Mouse (Mus musculus) midbrain, embryonic 10.5 days (tissue): ENCODE data around the gene Ube2l6. TPM values are rescaled to one million over a fixed set of nuclear protein-coding genes. Genes with fewer than 3 reads are reported as not detected.
"Not testable (repeated sequence)": the region's sequence is repeated elsewhere in the genome, so short reads cannot be mapped to it uniquely, and the experiment has no call there.

Source experiments
- DNase-seq: peaks from one replicate; pipeline ENCODE4 v3.0.0-alpha.2; 2017; ENCODE audit warnings: low spot score
- H3K27ac ChIP-seq: fragments of 300-500 bp; sonication (generic); replicated peaks from 2 replicates; pipeline ENCODE4 v1.5.1; 2016; ENCODE audit warnings: mild to moderate bottlenecking
- H3K27me3 ChIP-seq: fragments of 300-500 bp; sonication (generic); 2 replicates; pipeline ENCODE4 v1.6.1; 2016; ENCODE audit warnings: low read depth, mild to moderate bottlenecking; ENCODE audit not compliant: poor library complexity, severe bottlenecking
- H3K36me3 ChIP-seq: fragments of 300-500 bp; sonication (generic); 2 replicates; pipeline ENCODE4 v1.6.1; 2016; ENCODE audit warnings: mild to moderate bottlenecking, moderate library complexity
- H3K4me1 ChIP-seq: fragments of 300-500 bp; sonication (generic); 2 replicates; pipeline ENCODE4 v1.6.1; 2016
- H3K4me3 ChIP-seq: fragments of 300-500 bp; sonication (generic); 2 replicates; pipeline ENCODE4 v1.5.1; 2016; ENCODE audit warnings: mild to moderate bottlenecking, moderate library complexity
- H3K9me3 ChIP-seq: fragments of 300-500 bp; sonication (generic); replicated peaks from 2 replicates; pipeline ENCODE4 v1.6.1; 2016; ENCODE audit warnings: mild to moderate bottlenecking
- WGBS: fragments of 180-500 bp; shearing (Covaris S2); methylation state at CpG from one replicate; pipeline ENCODE4 v1.1.7; 2016; 5-methylcytosine and 5-hydroxymethylcytosine counted together
- polyA plus RNA-seq: library from polyadenylated mRNA; unstranded; fragments of >200 nt; fragmentation: Nextera tagmentation; extraction: Ambion mirVana; gene quantifications from 2 replicates; pipeline ENCODE4 v1.2.1, GENCODE M21; 2016

Gene Ube2l6
- polyA plus RNA-seq, 1 experiment from 2014 or later = 33.0 TPM

- H3K27me3 ChIP-seq = 0 out of 2 replicates have a peak, but pooled peaks cover 4% of the 10 kb centered on the region
- H3K9me3 ChIP-seq = peaks cover 20% of the 10 kb centered on the region; the same call in 1 of the 2 replicates
- peak overlapping the region; percentile 74 for H3K4me3 ChIP-seq
- DNase-seq = peak; percentile 86
- peaks cover 13% of the 10 kb centered on the region; the same call in 1 of the 2 replicates for H3K4me1 ChIP-seq
- H3K27ac ChIP-seq = peak overlapping the region; percentile 86
- WGBS = 10% methylated on average over 13 of the region's 13 CpGs
- H3K36me3 ChIP-seq = no peaks in the 10 kb centered on the region
These were observed 665 bp upstream of the Ube2l6 start for GRCm38 (mm10) chr2:84797833-84798492.

- peaks cover 19% of the 10 kb centered on the region; the same call in 1 of the 2 replicates for H3K9me3 ChIP-seq
- DNase-seq = peak; percentile 57
- peak overlapping the region; percentile 74 for H3K4me3 ChIP-seq
- H3K27ac ChIP-seq = peak overlapping the region; percentile 86
- H3K4me1 ChIP-seq = peaks cover 13% of the 10 kb centered on the region; the same call in 1 of the 2 replicates
- no peaks in the 10 kb centered on the region for H3K36me3 ChIP-seq
- WGBS = 2% methylated on average over 16 of the region's 16 CpGs
- 0 out of 2 replicates have a peak, but pooled peaks cover 4% of the 10 kb centered on the region for H3K27me3 ChIP-seq
These were observed 473 bp downstream of the Ube2l6 start for GRCm38 (mm10) chr2:84799041-84799561.

GRCm38 (mm10) chr2:84800304-84800703, 1.7 kb downstream of the Ube2l6 start:
- peaks cover 7% of the 10 kb centered on the region; the same call in 1 of the 2 replicates for H3K9me3 ChIP-seq
- 0 out of 2 replicates have a peak, but pooled peaks cover 4% of the 10 kb centered on the region for H3K27me3 ChIP-seq
- 88% methylated on average over 4 of the region's 4 CpGs for WGBS
- peak overlapping the region; percentile 7; the same call in 1 of the 2 replicates for H3K4me3 ChIP-seq
- 0 out of 2 replicates have a peak, but pooled peaks cover 4% of the 10 kb centered on the region for H3K36me3 ChIP-seq
- H3K4me1 ChIP-seq = peaks cover 13% of the 10 kb centered on the region; the same call in 1 of the 2 replicates
- H3K27ac ChIP-seq = no peak overlapping the region
- DNase-seq = no peak

- H3K27me3 ChIP-seq, H3K27ac ChIP-seq, DNase-seq, H3K9me3 ChIP-seq, H3K36me3 ChIP-seq, H3K4me3 ChIP-seq: not testable (repeated sequence)
- peaks cover 13% of the 10 kb centered on the region; the same call in 1 of the 2 replicates for H3K4me1 ChIP-seq
- 81% methylated on average over 5 of the region's 5 CpGs for WGBS
These were observed 2.6 kb downstream of the Ube2l6 start for GRCm38 (mm10) chr2:84801223-84801622.

- WGBS = 90% methylated on average over 7 of the region's 7 CpGs
- no peak overlapping the region for H3K4me3 ChIP-seq
- H3K36me3 ChIP-seq = peaks cover 13% of the 10 kb centered on the region; the same call in 1 of the 2 replicates
- H3K27me3 ChIP-seq = 0 out of 2 replicates have a peak, but pooled peaks cover 4% of the 10 kb centered on the region
- H3K4me1 ChIP-seq = peaks cover 4% of the 10 kb centered on the region; the same call in 1 of the 2 replicates
- no peaks in the 10 kb centered on the region for H3K9me3 ChIP-seq
- no peak for DNase-seq
- H3K27ac ChIP-seq = no peak overlapping the region
These were observed 5.3 kb downstream of the Ube2l6 start for GRCm38 (mm10) chr2:84803963-84804362.

- no peak for DNase-seq
- H3K4me1 ChIP-seq = peaks cover 8% of the 10 kb centered on the region
- H3K36me3 ChIP-seq = peaks cover 16% of the 10 kb centered on the region; the same call in 1 of the 2 replicates
- H3K9me3 ChIP-seq = no peaks in the 10 kb centered on the region
- H3K27ac ChIP-seq = no peak overlapping the region
- 74% methylated on average over 5 of the region's 5 CpGs for WGBS
- H3K4me3 ChIP-seq = no peak overlapping the region
- no peaks in the 10 kb centered on the region for H3K27me3 ChIP-seq
These were observed 7.9 kb downstream of the Ube2l6 start for GRCm38 (mm10) chr2:84806546-84806945.

GRCm38 (mm10) chr2:84809330-84809729, 10.7 kb downstream of the Ube2l6 start:
- no peaks in the 10 kb centered on the region for H3K27me3 ChIP-seq
- H3K9me3 ChIP-seq = no peaks in the 10 kb centered on the region
- H3K36me3 ChIP-seq = peaks cover 16% of the 10 kb centered on the region; the same call in 1 of the 2 replicates
- no peak overlapping the region for H3K27ac ChIP-seq
- no peak for DNase-seq
- no peak overlapping the region for H3K4me3 ChIP-seq
- peaks cover 8% of the 10 kb centered on the region for H3K4me1 ChIP-seq

- no peak for DNase-seq
- Histone ChIP-seq H3K27me3 (no peaks in the 10 kb centered on the region), H3K4me3 (no peak overlapping the region), H3K4me1 (peaks cover 8% of the 10 kb centered on the region), H3K27ac (peak overlapping the region; percentile 39; the same call in 1 of the 2 replicates), H3K9me3 (no peaks in the 10 kb centered on the region), H3K36me3 (peaks cover 12% of the 10 kb centered on the region; the same call in 1 of the 2 replicates)
- 82% methylated on average over 6 of the region's 6 CpGs for WGBS
These were observed 11.9 kb downstream of the Ube2l6 start for GRCm38 (mm10) chr2:84810526-84810885.

- DNase-seq = peak; percentile 84
- 41% methylated on average over 26 of the region's 26 CpGs for WGBS
- Histone ChIP-seq H3K4me3 (peak overlapping the region; percentile 39), H3K9me3 (no peaks in the 10 kb centered on the region), H3K4me1 (peaks cover 8% of the 10 kb centered on the region), H3K27me3 (no peaks in the 10 kb centered on the region), H3K36me3 (peaks cover 12% of the 10 kb centered on the region; the same call in 1 of the 2 replicates), H3K27ac (peak overlapping the region; percentile 78)
These were observed 12.4 kb downstream of the Ube2l6 start for GRCm38 (mm10) chr2:84810886-84811577.

- Histone ChIP-seq H3K27ac (no peak overlapping the region), H3K27me3 (no peaks in the 10 kb centered on the region), H3K36me3 (peaks cover 12% of the 10 kb centered on the region; the same call in 1 of the 2 replicates), H3K9me3 (no peaks in the 10 kb centered on the region), H3K4me3 (no peak overlapping the region), H3K4me1 (peaks cover 8% of the 10 kb centered on the region)
- DNase-seq = no peak
- 87% methylated on average over 7 of the region's 7 CpGs for WGBS
These were observed 13.3 kb downstream of the Ube2l6 start for GRCm38 (mm10) chr2:84811880-84812279.

- DNase-seq = no peak
- Histone ChIP-seq H3K4me1 (peaks cover 8% of the 10 kb centered on the region), H3K27me3 (no peaks in the 10 kb centered on the region), H3K9me3 (no peaks in the 10 kb centered on the region), H3K4me3 (no peak overlapping the region), H3K36me3 (peaks cover 10% of the 10 kb centered on the region; the same call in 1 of the 2 replicates), H3K27ac (no peak overlapping the region)
- WGBS = 78% methylated on average over 6 of the region's 6 CpGs
These were observed 14.0 kb downstream of the Ube2l6 start for GRCm38 (mm10) chr2:84812676-84813075.

- no peaks in the 10 kb centered on the region for H3K4me1 ChIP-seq
- WGBS = 77% methylated on average over 3 of the region's 3 CpGs
- no peaks in the 10 kb centered on the region for H3K9me3 ChIP-seq
- no peak overlapping the region for H3K4me3 ChIP-seq
- no peak overlapping the region for H3K27ac ChIP-seq
- no peak for DNase-seq
- no peaks in the 10 kb centered on the region for H3K36me3 ChIP-seq
- no peaks in the 10 kb centered on the region; the same call in 1 of the 2 replicates for H3K27me3 ChIP-seq
These were observed 21.2 kb downstream of the Ube2l6 start for GRCm38 (mm10) chr2:84819861-84820260.
